Mouse (Mus musculus) E14TG2a.4 (cell line): ENCODE measurements around the gene Ankrd44.

Experiments
- CTCF ChIP-seq: conservative IDR thresholded peaks from 2 replicates; pipeline ENCODE4 v1.5.1; 2014; ENCODE audit warnings: low read length
- POU5F1 ChIP-seq: IDR thresholded peaks from 2 replicates; pipeline ENCODE4 v1.6.1; 2014; ENCODE audit warnings: low read length, borderline replicate concordance

DNA sequence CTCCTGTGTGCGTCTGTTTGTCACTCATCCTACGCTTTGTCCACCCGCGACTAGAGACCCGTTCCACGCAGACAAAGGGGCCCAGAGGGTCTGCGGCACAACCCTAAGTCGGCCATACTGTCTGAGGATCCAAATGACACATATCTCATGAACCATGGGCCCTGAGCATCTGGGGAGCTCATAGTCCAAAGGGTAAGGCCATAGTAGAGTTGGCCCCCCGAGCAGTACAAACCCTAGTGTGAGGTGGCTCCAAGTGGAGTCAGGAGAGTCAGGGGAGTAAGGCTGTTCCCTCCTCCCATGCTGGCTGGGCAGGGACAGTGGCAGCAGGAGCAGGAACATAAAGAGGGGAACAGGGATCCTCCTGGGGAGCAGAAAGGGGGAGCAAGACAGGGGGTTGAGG is 324.5 kb downstream of the Ankrd44 start:
- no peak for TF ChIP-seq CTCF
- no peak for TF ChIP-seq POU5F1
